Mouse (Mus musculus): ENCODE results near the gene E330021D16Rik.
A peak's percentile ranks its signal among the peaks of the same experiment; 100 is the strongest.
"Not testable (repeated sequence)": the region's sequence is repeated elsewhere in the genome, so short reads cannot be mapped to it uniquely, and the experiment has no call there.

E330021D16Rik gene

DNA sequence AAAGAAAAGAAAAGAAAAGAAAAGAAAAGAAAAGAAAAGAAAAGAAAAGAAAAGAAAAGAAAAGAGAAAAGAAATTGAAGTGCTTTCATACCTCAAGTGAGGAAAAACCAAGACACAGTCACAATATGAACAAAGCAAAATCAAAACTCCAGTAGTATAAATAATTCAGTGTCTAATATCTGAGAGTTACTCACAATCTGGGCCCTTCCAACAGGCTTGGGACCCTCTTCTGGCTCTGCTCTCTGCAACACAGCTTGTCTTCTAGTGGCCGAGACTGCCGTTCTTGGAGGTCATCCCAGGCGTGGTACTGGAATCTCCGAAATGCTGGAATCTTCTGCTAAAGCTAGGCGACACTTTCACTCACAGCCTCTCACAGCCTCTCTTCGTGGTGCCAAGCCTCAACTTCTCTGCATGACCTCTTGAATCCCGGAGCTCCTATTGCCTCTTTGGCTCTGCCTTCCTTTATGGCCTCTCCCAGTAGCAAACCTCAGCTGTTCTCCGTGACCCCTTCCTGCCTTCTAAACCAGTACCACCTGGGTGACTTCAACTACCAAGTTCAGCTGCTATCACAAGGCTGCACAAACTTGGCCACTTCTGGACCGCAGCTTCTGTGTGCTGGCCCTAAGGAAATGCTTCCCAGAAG lies at the start of gene E330021D16Rik:
Gene E330021D16Rik (minus strand): TSS at position 437 of the 643 bp plus-strand sequence.
- no peak for DNase-seq (ENCODE audit: low spot score in 2 of 2)

DNA sequence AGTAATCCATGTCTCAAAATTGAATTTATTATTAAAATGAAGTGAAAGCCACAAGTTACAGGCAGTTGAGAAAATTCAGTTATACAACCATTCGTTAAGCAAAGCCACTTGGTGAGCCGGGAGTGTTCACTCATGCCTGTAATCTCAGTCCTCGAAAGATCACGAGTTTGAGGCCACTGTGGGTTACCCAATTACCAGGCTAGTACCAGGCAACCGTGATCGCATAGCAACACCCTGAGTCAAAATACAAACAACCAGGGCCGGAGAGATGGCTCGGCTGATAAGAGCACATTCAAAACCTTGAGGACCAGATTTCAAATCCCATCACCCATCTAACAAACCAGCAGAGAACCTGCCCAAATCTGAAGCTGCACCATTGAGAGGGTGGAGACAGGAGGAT lies 49.7 kb upstream of the E330021D16Rik start:
- no peak for DNase-seq (ENCODE audit: low spot score in 2 of 2)

DNA sequence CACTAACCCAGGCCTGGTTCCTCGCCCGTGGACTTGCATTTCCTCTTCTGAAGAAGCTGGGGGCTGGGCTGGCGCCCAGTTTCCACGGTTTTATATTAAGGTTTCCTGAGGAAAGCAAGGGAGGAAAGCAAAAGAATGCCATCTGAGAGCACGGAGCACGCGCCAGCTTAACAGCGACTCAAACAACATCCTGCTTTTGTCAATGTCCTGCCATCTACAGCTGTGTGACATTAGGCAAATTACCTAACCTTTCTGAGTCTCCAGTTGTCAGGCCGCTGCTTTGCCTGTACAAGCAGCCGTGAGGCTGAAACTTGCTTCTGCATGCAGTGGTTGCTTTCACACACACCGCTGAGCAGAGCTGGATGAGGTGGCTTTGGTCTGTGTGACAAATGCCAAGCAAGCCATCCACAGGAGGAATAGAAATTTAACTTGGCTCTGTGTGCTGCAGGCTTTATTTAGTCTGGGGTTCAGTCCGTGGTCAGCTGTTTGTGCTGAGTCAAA lies 48.8 kb upstream of the E330021D16Rik start:
- DNase-seq (ENCODE audit: low spot score in 2 of 2), result peak in 1 of 2 experiments; percentile 50

DNA sequence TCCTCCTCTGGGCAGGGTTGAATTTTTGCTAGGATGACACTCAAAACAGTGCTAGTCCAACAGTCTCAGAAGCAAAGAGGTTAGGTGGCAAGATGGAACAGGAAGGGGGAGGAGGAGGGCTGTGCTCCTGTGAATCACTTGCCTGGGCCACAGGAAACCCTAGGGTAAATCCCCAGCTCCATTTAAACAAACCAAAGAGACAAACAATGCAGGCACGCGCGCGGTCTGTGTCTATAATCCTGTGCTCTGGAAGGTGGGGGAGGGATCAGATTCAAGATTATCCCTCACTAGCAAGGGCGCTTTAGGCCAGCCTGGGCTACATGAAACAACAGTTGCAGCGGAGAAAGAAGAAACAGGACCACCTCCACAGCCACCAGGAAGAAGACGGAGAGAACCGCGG lies 48.1 kb upstream of the E330021D16Rik start:
- no peak for DNase-seq (ENCODE audit: low spot score in 2 of 2)

DNA sequence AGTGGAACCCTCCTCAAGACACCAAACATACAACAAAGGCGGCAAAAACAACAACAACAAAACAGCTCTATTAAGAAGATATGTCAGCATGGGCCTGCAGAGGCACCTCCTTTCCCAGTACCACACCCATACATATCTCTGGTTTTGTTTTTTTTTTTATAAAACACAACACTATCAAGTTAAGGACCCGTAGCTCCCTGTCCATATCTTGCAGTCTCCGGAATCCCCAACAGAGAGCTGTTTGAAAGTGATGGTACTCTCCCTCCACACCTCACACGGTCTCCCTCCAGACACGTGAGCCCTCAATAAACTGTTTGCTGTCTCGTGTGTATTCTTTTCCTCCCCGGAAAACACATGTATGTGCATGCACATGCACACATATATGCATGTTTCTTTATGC lies 43.8 kb upstream of the E330021D16Rik start:
- DNase-seq (ENCODE audit: low spot score in 2 of 2), result no peak

DNA sequence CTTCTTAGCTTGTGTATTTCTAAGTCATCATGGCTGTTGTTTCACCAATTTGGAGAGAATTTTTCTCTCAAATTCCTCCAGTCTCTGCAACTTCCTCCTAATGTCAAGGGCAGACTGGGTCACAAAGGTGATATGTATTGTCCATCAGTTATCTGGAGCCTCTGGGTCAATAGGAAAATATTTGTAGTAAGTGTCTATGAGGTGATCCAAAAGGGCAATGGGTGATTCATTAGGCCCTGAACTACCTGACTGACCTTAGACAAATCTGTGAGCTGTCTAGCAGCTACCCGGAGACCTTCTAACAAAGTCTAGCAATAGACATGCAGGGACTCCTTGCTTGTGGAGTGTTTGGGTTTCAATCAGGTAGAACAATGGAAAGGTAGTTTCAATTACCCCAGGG lies 40.9 kb upstream of the E330021D16Rik start:
- no peak for DNase-seq (ENCODE audit: low spot score in 2 of 2)

DNA sequence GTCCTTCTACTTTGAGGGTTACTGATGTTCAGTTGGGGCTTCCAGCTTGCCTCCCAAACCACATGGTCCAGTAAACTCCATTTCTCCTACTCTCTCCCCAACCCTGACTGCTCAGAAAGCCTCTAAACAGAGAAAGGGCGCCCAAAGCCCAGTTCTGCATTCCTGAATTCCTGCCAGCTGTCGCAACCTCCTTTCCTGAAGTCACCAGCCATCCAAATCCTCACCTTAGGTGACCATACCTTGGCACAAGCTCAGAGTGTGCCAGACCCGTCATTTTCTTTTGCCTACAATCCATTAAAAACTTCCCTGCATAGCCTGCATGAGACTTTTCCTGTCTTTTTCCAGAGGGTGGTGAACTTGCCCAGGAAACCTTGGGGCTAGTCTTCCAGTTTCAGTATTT lies 40.3 kb upstream of the E330021D16Rik start:
- no peak for DNase-seq (ENCODE audit: low spot score in 2 of 2)

DNA sequence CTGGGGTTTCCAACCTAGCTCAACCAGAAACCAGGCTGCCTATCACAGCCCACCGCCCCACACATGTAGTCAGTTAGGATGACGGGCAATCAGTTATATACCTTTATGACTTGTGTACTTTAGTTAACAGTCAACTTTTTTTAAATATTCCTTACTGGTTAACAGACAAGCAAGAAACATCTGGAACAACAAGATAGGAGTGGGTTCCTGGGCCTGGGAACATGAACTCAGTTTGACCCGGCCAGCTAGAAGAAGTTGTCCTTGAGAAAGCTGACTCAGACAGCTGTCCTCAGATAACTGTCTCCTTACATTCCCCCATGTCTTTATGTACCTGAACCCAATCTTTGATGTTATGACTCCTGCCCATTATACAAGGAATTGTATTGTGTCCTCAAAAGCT lies 37.3 kb upstream of the E330021D16Rik start:
- no peak for DNase-seq (ENCODE audit: low spot score in 2 of 2)

DNA sequence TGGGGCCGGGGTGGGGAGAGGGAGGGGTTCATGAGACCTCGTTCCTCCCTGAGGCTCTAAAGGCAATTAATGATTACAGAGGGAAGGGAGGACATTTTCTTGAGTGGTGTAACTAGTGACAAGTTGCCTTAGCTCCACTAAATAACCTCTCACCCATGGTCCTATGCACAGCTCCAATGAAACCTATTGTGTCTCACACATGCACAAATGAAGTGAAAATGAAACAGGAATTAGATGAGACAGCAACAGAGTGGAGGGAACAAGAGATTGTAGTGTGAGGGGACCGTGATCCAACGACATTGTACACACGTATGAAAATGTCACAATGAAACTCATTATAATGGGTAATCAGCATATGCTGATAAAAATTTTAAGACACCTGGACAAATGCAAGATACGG lies 35.5 kb upstream of the E330021D16Rik start:
- DNase-seq (ENCODE audit: low spot score in 2 of 2), result no peak

DNA sequence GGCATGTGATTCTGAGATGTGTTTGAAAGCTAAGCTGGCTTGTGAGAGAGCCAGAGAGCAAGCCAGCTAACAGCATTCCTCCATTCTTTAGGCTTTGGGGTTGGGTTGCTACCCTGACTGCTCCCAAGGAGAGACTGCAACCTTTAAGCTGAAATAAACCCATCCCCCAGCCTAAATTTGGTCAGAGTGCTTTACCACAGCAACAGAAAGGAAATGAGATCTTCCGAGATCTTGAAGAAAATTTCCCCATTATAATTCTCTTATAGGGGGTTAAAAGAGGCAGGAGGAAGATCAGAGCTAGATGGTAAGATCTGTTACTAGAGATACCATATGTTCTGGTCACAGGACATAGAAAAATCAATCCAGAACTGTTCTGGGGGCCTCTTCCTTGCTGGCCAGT lies 34.6 kb upstream of the E330021D16Rik start:
- DNase-seq (ENCODE audit: low spot score in 2 of 2), result no peak

DNA sequence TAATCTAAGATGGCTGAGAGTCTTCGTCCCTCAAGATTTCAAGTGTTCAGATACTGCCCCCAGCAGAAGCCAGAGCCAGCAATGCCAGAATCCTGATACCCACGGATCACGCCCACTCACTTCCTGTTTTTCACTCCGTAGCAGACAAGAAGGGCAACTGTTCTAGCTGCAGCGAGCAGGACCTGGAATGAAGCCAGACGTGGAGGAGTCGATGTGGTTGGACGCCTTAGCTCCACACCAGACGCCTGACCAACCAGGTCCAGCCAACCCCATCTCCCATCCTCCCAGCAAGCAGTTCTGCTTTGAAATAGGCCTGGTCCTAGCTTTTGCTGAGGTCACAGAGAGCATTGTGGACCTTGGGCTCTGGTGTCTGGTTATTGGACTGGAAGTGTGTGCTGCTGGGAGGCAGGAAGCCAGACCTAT lies 33.9 kb upstream of the E330021D16Rik start:
- DNase-seq (ENCODE audit: low spot score in 2 of 2), result peak; percentile 51 to 58

DNA sequence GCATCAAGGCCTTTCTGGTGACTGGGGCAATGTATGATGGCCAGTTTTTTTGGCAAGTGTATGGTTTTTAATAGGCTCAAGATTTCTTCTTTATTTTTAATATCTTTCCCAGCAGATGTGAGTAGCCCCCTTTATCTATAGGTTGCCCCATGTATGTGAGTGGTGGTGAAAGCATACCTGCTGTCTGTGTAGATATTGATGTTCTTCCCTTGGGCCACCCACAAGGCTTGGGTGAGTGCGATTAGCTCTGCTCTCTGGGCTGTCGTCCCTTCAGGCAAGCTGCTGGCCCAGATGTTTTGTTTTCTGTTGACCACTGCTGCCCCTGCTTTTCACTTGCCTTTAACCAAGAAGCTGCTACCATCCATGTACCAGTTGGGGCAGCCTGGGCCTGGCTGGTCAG lies 23.8 kb upstream of the E330021D16Rik start:
- DNase-seq (ENCODE audit: low spot score in 2 of 2), result not testable (repeated sequence)

DNA sequence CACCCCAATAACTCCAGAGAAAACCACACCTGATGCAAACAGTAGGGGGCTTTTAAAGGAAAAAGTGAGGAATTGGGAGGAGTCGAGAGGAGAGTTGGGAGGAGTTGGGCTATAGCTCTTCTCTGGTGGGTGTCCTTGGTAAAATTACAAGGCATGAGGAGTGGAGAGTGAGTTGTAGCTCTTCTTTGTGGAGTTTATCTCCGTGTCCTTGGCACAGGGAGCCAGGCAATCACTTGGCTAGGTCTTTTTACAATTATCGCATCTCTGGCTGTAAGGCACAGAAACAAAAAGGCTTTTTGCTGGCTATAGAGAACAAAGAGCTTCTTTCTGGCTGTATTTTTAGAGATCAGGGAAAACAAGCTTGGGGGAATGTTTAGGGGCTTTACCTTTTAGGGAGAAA lies 20.8 kb upstream of the E330021D16Rik start:
- DNase-seq (ENCODE audit: low spot score in 2 of 2), result not testable (repeated sequence)

DNA sequence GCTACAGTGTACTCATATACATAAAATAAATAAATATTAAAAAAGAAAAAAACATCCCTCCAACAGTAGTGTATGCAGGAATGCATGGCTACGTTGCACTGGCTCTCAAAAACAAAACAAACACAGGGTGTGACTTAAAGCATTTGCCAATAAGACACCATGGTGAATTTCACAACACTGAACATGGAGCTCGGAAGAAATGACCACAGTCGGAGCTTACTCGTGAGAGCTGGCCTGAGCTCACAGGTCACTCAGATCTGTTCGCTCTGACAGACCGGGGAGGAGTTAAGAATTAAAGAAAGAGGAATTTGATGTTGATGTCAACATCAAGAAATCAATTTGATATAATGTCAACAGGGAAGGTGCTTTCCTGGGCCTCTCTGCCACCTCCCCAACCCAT lies 18.2 kb upstream of the E330021D16Rik start:
- DNase-seq (ENCODE audit: low spot score in 2 of 2), result no peak

DNA sequence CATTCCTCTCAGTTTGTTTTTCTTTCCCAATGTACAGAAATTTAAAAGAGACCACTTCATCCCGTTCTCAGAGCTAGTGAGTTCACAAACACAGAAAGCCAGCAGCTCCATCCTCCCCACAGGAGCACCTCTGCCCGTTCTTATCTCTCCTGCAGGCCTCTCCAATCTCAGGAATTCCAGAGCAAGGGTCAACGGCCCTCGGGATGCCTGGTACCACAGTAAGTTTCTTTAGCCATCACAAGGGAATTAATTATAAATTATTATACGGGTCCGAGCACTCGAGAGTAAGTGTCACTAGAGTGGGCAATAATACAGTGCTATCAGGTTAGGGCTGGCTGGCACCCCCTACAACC lies 16.5 kb upstream of the E330021D16Rik start:
- no peak for DNase-seq (ENCODE audit: low spot score in 2 of 2)

DNA sequence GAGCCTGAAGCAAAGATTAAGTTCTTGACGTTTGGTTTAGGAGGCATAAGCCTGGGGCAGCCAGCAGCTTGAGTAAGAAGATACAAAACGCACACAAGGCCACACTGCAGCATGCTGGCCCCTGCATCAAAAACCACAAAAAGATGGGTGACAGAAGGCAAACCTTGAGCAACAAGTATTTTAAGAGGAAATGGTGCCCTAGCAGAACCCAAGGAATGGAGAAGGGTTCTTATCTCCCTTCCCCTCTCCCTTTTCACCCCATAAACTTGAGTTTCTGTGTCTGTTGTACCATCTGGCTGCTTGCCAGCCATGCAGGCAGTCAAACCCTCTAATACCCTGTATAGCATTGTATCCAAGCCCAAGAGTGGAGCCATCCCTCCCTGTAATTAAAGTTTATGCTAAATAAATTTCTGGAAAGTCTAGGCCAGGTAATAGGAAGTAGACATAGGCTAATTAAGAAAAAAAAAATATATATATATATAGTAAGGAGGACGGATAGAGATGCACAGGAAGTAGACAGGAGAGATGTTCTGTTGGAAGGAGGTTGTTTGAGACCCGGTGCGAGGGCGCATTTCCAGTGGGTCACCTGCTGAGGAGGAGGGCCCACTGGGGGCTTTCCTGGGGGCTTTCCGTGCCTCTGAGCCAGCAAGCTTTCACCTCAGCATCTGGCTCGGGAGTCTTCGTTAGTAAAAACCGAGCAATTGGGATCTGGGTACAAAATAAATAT lies 16.0 kb upstream of the E330021D16Rik start:
- DNase-seq (ENCODE audit: low spot score in 2 of 2), result no peak

DNA sequence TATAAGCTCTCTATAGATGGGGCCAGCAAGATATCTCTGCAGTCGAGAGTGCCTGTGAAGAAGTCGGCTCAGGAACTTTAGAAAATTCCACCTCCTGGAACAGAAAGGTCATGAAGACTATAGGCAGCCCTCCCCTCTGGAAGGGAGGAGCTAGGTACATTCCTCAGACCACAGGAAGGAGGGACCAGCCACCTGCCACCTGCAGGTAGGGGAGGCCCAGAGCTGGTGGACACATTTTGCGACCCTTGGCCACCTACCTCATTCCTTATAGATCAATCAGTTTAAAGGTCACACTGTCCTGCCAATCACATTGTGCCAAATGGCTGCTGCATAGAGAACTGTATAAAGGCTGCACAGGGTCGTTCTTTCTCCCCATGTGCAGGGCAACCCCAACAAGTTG lies 14.1 kb upstream of the E330021D16Rik start:
- no peak for DNase-seq (ENCODE audit: low spot score in 2 of 2)

DNA sequence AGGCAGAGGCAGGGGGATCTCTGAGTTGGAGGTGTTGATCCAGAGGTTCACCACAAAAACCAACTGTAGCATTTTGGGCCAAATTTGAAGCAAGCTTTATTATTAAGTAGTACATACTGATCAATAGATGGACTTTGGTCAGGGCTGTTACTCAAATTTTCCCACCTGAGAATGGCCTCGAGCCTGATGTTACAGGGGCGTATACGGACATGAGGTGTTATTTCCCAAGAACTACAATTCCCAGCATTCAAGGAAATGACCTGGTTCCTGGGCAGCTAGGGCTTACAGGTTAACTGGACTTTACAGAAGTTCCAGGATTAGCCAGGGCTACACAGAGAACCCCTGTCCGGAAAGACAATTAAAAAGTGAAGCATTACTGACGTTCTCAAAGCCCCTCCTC lies 13.0 kb upstream of the E330021D16Rik start:
- DNase-seq (ENCODE audit: low spot score in 2 of 2), result no peak

DNA sequence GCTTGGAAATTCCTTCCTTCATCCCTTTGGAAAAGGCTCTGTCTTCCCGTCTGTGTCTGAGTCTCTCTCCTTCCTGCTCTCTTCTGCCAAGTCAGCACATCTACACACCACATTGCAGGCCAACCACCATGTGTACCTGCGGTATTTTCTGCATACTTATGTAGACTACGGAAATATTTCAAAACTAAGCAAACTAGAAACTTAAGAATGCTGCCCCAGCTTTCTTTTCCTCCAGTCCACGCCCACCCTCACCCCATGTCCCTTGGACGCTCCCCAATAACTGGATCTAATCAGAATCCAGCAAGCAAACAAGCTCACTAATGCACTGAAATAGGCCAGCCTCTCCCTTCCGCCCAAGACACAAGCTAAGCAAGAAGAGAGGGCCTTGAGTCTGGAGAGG lies 11.9 kb upstream of the E330021D16Rik start:
- no peak for DNase-seq (ENCODE audit: low spot score in 2 of 2)

DNA sequence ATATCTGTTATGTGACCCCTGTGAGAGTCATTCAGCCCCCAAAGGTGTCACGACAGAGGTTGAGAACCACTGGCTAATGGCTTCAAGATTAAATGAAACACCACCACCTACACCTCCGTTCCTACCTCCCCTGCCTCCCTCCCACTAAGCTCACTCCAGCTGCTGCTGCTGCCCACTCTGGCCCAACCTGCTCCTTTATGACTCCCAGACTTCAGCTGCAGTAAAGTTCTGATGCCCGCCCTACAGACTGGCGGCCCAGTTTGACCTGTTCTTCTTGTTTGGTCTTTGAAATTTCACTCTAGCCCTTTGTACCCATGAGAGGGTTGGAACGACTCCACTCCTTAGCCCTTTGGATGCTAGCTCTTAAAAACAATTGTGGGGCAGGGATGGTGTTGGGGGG lies 10.6 kb upstream of the E330021D16Rik start:
- DNase-seq (ENCODE audit: low spot score in 2 of 2), result no peak

DNA sequence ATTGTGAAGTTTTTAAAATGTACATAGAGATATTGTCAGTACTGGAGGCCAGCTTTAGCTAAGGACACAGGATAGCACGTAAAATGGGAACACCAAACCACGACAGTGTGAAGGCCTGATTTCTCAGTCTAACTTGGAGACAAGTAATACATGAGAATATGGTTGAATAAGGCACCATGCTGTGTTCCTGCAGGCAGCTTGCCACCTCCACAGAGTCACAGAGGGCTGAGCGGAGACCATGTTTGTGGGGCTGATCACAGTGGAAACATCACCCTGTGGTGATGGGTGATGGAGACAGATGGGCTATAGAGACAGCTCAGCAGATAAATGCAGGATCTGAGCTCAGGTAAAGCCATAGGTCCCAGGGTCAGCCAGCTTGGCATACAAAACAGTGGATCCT lies 8.8 kb upstream of the E330021D16Rik start:
- no peak for DNase-seq (ENCODE audit: low spot score in 2 of 2)

DNA sequence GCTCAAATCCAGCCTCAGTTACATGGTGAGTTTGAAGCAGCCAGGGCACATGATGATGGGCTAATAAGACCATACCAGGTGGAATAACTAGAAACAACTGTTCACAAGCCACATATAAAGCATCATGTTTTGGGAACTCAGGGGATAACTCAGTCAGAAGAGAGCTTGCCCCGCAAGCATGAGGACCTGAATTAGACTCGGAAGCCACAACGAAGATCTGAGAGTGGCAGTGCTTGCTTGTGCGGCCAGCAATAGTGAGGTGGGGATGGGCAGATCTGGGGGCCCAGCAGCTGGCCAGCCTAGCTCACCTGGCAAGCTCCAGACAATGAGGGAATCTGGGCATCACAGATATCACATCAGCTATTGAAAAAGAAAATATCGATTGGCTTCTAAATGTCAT lies 7.8 kb upstream of the E330021D16Rik start:
- DNase-seq (ENCODE audit: low spot score in 2 of 2), result no peak

DNA sequence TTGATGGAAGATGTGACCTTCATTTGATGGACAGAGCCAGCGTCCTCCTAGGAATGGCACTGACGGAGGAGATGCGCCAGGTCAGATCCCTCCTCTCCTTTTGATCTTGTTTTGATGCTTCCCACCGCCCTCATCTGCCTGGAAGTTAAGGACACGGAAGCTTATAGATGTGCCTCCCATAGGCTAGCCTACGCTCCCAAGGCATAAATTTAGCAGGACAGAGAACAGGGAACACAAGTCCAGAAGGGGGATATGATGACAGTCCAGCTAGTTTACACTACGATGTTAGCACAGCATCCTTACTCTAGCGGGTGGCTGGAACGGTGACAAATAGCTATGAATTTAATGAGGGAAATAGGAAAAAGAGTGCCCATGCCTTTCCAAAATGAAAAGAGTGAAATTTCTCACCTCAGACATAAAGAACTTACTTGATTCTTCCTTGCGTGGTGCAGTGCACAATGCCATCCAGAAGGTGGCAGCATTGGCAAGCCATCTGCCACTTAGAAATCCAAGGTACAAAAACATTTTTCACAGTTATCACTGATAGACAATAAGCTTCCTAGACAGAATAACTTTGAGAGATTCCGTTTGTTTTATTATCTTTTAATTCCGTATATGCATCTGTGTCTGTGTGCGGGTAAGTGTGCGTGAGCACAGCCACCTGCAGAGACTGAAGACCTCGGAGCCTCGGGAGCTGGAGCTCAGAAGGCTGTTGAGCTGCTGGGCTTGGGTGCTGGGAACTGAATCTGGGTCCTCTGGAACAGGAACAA lies 6.9 kb upstream of the E330021D16Rik start:
- peak in 1 of 2 experiments; percentile 44 for DNase-seq (ENCODE audit: low spot score in 2 of 2)

Data from heart, adult 9 months (tissue).